Mouse (Mus musculus) left cerebral cortex, adult 18-20 months (tissue): ENCODE results near the gene Tspan17. TPM values are rescaled to one million over a fixed set of nuclear protein-coding genes. Genes with fewer than 3 reads are reported as not detected.

ENCODE experiments used
- DNase-seq, 2 experiments: peaks; one replicate each; pipeline ENCODE4 v3.0.0; 2021 to 2022; ENCODE audit warnings: low spot score in 2 of 2, mixed read lengths in 1 of 2
- long read RNA-seq, 2 experiments: library from polyadenylated mRNA; stranded (forward); transcript quantifications; one replicate each; pipeline ENCODE4 v2.0.0; 2021
- total RNA-seq, 2 experiments: library from RNA; stranded (reverse); gene quantifications; 2 replicates each; pipeline ENCODE4 v1.2.3; 2021

Tspan17 gene
- total RNA-seq, result 10 to 100 TPM; 95.4 to 97.6 TPM
- long read RNA-seq, experiment 1, transcript Tspan17-201 (8 exons, 1,585 nt), result major isoform, 49 of 139 reads
- long read RNA-seq, experiment 1, partial matches to known transcripts, result 13 of 139 reads
- long read RNA-seq, experiment 1, other reads (novel, unspliced or antisense), result 71 of 139 reads
- long read RNA-seq, experiment 2, transcript Tspan17-201 (8 exons, 1,585 nt), result major isoform, 31 of 90 reads
- long read RNA-seq, experiment 2, partial matches to known transcripts, result 2 of 90 reads
- long read RNA-seq, experiment 2, other reads (novel, unspliced or antisense), result 57 of 90 reads

DNA sequence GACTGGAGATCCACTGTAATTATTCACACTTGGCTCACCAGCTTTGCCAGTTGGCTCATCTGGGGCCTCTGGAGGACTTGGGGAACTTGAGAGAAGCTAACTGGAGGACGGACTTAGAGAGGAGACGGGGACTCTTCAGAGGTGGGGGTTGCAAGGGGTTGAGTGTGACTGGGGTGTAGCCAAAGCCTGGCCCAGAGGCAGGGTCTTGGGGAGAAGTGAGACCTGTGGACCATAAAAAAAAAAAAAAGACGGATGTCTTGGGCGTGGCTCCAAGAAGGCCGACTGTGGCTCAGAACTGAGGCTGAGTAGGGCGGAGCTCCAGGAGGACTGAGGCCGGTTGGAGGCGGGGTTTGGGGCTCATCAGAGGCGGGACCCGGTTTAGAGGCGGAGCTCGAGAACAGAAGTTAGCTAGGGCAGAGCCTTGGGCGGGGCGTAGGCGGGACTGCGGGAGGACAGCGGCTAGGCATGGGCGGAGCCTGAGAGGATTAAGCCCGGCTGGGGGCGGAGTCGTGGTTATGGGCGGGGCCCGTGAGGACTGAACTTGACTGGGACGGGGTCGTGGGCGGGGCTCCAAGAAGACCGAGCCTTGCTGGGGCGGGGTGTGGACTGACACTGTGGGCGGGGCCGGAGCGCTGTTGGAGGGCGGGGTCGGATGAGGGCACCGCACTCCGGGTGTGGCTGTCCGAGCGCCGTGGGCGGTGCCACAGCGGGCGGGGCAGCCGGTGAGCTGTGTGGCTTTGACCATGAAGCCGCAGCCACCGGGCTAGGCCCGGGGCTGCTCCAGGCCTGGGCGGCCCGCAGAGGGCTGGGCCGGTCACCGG, at the start of gene Tspan17:
Gene Tspan17, plus strand, starts transcription at position 638 of the 821 bp plus-strand sequence.
- peak; percentile 96 to 97 for DNase-seq

DNA sequence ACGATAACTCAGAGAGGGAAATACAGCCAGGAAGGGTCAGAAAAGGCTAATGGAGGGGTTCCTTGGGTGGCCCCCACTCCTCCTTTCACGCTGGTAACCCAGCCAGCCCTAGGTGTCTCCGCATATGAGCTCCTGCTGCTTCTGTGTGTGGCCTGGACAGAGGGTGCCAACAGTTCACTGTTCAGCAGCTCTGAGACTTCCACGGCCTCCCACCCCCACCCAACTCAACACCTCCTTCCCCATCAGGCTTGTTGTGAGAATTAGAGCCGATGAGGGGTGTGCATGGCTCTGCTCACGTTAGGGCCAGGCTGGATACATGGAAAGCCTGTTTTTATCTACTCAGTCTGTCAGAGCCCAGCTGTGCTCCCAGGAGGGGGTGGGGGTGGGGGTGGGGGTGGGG, 43.1 kb upstream of the Tspan17 start:
- DNase-seq, result no peak

GRCm38 (mm10) chr13:54746896-54747295, 42.3 kb upstream of the Tspan17 start:
- no peak for DNase-seq

- DNase-seq, result no peak
These were observed 41.0 kb upstream of the Tspan17 start for GRCm38 (mm10) chr13:54748190-54748589.

DNA sequence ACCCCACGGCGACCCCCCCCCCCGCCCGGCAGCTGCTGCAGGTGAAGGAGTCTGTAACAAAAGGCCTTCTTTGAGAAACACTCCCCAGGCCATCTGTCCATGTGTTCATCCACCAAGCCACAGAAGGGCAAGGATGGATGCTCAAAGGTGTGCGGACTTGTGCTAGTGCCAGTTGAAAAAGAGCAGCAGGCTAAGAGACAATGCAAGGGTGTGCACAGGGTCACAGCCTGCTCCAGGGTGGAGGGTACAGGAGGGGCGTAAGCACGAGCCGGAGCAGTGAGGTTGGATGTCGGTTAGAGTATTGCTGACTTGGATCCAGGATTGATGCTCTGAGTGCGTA, 40.5 kb upstream of the Tspan17 start:
- no peak for DNase-seq

GRCm38 (mm10) chr13:54749061-54749863, 39.9 kb upstream of the Tspan17 start:
- DNase-seq, result peak; percentile 68 to 81

- DNase-seq, result no peak
These were observed 39.2 kb upstream of the Tspan17 start, which contains the start of gene Gprin1 for GRCm38 (mm10) chr13:54749864-54750411. Gprin1 (minus strand) TSS chr13:54749874.

GRCm38 (mm10) chr13:54750699-54751098, 38.5 kb upstream of the Tspan17 start:
- no peak for DNase-seq

- peak; percentile 83 to 90 for DNase-seq
These were observed 36.5 kb upstream of the Tspan17 start for GRCm38 (mm10) chr13:54752656-54753055.

- no peak for DNase-seq
These were observed 35.4 kb upstream of the Tspan17 start for GRCm38 (mm10) chr13:54753733-54754132.

GRCm38 (mm10) chr13:54754169-54755080, 34.8 kb upstream of the Tspan17 start:
- peak in 1 of 2 experiments; percentile 20 for DNase-seq

GRCm38 (mm10) chr13:54755201-54755830, 33.9 kb upstream of the Tspan17 start:
- DNase-seq, result peak in 1 of 2 experiments; percentile 56

- DNase-seq, result peak in 1 of 2 experiments; percentile 4
These were observed 32.9 kb upstream of the Tspan17 start for GRCm38 (mm10) chr13:54756156-54756712.

- peak in 1 of 2 experiments; percentile 30 for DNase-seq
These were observed 31.9 kb upstream of the Tspan17 start for GRCm38 (mm10) chr13:54757093-54757830.

GRCm38 (mm10) chr13:54758045-54758755, 31.0 kb upstream of the Tspan17 start:
- peak; percentile 90 to 94 for DNase-seq

DNA sequence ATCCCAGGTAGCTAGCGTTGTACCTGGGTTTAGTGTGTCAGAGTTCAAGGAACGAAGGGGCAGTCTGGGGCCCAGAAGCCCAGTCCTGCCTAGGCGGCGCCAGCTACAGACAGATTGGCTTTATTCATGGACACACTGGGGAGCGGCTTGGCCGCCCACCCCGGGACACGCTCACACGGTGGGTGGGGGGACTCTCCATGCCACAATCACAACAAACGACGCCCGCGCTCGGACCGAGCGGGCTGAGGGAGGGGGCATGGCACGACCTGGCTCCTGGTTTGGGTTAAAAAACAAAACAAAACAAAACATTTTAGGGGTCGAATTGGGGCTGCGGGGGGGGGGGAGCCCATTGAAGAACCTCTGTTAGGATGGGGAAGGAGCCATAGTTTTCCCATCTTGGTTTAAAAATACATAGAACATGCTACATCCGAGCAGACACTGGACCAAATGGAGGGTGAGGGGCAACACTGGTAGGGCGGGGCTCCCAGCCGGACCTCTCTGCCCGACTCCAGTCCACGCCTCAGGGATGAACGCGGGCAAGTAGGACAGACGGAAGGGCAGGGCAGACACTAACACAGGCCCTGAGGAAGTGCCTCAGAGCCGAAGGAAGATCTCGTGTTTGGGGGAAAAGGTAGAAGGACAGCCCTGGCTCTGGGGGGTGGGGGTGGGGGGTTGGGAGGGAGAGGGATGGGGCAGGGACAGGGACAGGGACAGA, 30.3 kb upstream of the Tspan17 start:
- DNase-seq, result peak in 1 of 2 experiments; percentile 10

GRCm38 (mm10) chr13:54759496-54759895, 29.7 kb upstream of the Tspan17 start:
- peak in 1 of 2 experiments; percentile 16 for DNase-seq
